Mouse (Mus musculus) liver, embryonic 14.5 days (tissue): ENCODE measurements around the gene Tigd2. TPM values are rescaled to one million over a fixed set of nuclear protein-coding genes. Genes with fewer than 3 reads are reported as not detected.

Experiments
- ATAC-seq: fragments of 200-750 bp; cut with Nextera tagmentation; 2 replicates; pipeline ENCODE4 v1.8.0; 2017; ENCODE audit warnings: moderate number of reproducible peaks, mild to moderate bottlenecking, moderate library complexity; ENCODE audit not compliant: insufficient read depth
- DNase-seq, 3 experiments: peaks; one replicate each; pipeline ENCODE4 v3.0.0-alpha.2; 2012 to 2013; ENCODE audit warnings: low read depth in 3 of 3, low spot score in 3 of 3
- H3K27ac ChIP-seq: fragments of 300-500 bp; sonication (generic); 2 replicates; pipeline ENCODE4 v1.5.1; 2014; ENCODE audit warnings: moderate library complexity, mild to moderate bottlenecking, control low read depth, inconsistent platforms
- H3K27me3 ChIP-seq: fragments of 300-500 bp; sonication (generic); 2 replicates; pipeline ENCODE4 v1.6.1; 2014; ENCODE audit warnings: mild to moderate bottlenecking, low read length, moderate library complexity; ENCODE audit not compliant: control insufficient read depth, insufficient read depth
- H3K36me3 ChIP-seq: fragments of 300-500 bp; sonication (generic); replicated peaks from 2 replicates; pipeline ENCODE4 v1.6.1; 2014; ENCODE audit warnings: low read depth; ENCODE audit not compliant: control insufficient read depth, insufficient read depth
- H3K4me1 ChIP-seq, 2 experiments: fragments of 200-500 bp in 1 of 2; fragments of 300-500 bp in 1 of 2; sonication (generic) in 1 of 2; replicated peaks; 2 replicates each; pipeline ENCODE4 v1.6.1; 2012 to 2014; ENCODE audit warnings: antibody characterized with exemption in 1 of 2, inconsistent platforms in 1 of 2, low read length in 1 of 2; ENCODE audit not compliant: control insufficient read depth in 2 of 2, insufficient read depth in 2 of 2
- H3K4me2 ChIP-seq: fragments of 300-500 bp; sonication (generic); 2 replicates; pipeline ENCODE4 v1.6.1; 2014; ENCODE audit warnings: low read depth, mild to moderate bottlenecking, control low read depth, moderate library complexity
- H3K4me3 ChIP-seq, 2 experiments: fragments of 200-500 bp in 1 of 2; fragments of 300-500 bp in 1 of 2; sonication (generic) in 1 of 2; 2 replicates each; pipeline ENCODE4 v1.5.1; 2012 to 2014; ENCODE audit warnings: low read depth in 2 of 2, low read length in 2 of 2, mild to moderate bottlenecking in 2 of 2, control low read depth in 1 of 2, inconsistent platforms in 1 of 2, moderate library complexity in 1 of 2; ENCODE audit not compliant: insufficient read depth in 1 of 2
- H3K9ac ChIP-seq: fragments of 300-500 bp; sonication (generic); replicated peaks from 2 replicates; pipeline ENCODE4 v1.6.1; 2014; ENCODE audit warnings: mild to moderate bottlenecking, control low read depth, moderate library complexity
- H3K9me3 ChIP-seq: fragments of 300-500 bp; sonication (generic); 2 replicates; pipeline ENCODE4 v1.6.1; 2016; ENCODE audit warnings: low read length, mixed read lengths; ENCODE audit not compliant: control insufficient read depth
- CTCF ChIP-seq: IDR thresholded peaks from 2 replicates; pipeline ENCODE4 v1.5.1; 2016; ENCODE audit warnings: antibody characterized with exemption, low read depth, control low read depth
- EP300 ChIP-seq: IDR thresholded peaks from 2 replicates; pipeline ENCODE4 v1.6.1; 2016; ENCODE audit warnings: antibody characterized with exemption, low read depth
- WGBS: fragments of 180-500 bp; shearing (Covaris S2); extraction: QIAGEN DNeasy Blood & Tissue Kit; methylation state at CpG from one replicate; pipeline ENCODE4 v1.1.7; 2014; ENCODE audit not compliant: insufficient replicate concordance; 5-methylcytosine and 5-hydroxymethylcytosine counted together
- polyA plus RNA-seq, 2 experiments: library from polyadenylated mRNA; depleted of rRNA in 1 of 2; stranded (reverse) in 1 of 2; unstranded in 1 of 2; fragments of >200 nt; fragmentation: Nextera tagmentation in 1 of 2; extraction: Ambion mirVana in 1 of 2; gene quantifications; 2 replicates each; pipeline versions ENCODE4 v1.2.1 to v1.2.3; 2012 to 2014

Tigd2 gene
- polyA plus RNA-seq, 2 experiments: 1.2 to 3.5 TPM

- no peak overlapping the region for H3K4me3 ChIP-seq
- no peak for ATAC-seq
- H3K36me3 ChIP-seq: no peaks in the 10 kb centered on the region
- H3K27ac ChIP-seq: no peak overlapping the region
- H3K9me3 ChIP-seq: no peaks in the 10 kb centered on the region
- no peak for TF ChIP-seq CTCF
- TF ChIP-seq EP300: no peak
- H3K9ac ChIP-seq: no peak overlapping the region
- DNase-seq: no peak
- H3K4me2 ChIP-seq: no peak overlapping the region
- no peaks in the 10 kb centered on the region for H3K4me1 ChIP-seq
- WGBS: 68% methylated on average over 2 of the region's 2 CpGs
- H3K27me3 ChIP-seq: no peaks in the 10 kb centered on the region
These were observed 9.6 kb upstream of the Tigd2 start for GRCm38 (mm10) chr6:59199021-59199420.

- H3K27me3 ChIP-seq: no peaks in the 10 kb centered on the region
- no peaks in the 10 kb centered on the region for H3K9me3 ChIP-seq
- H3K27ac ChIP-seq: no peak overlapping the region
- DNase-seq: no peak
- no peak overlapping the region for H3K9ac ChIP-seq
- ATAC-seq: no peak
- H3K4me1 ChIP-seq: peaks cover 0 to 4% of the 10 kb centered on the region in 2 experiments; a peak in 2 of 4 replicates
- WGBS: 80% methylated on average over 1 of the region's 1 CpGs
- no peak for TF ChIP-seq EP300
- TF ChIP-seq CTCF: no peak
- no peak overlapping the region for H3K4me3 ChIP-seq
- H3K36me3 ChIP-seq: no peaks in the 10 kb centered on the region
- no peak overlapping the region for H3K4me2 ChIP-seq
These were observed 1.1 kb upstream of the Tigd2 start for GRCm38 (mm10) chr6:59207561-59207960.

GRCm38 (mm10) chr6:59209299-59209707, 633 bp downstream of the Tigd2 start:
- no peak overlapping the region for H3K27ac ChIP-seq
- peaks cover 0 to 4% of the 10 kb centered on the region in 2 experiments; a peak in 2 of 4 replicates for H3K4me1 ChIP-seq
- H3K27me3 ChIP-seq: no peaks in the 10 kb centered on the region
- peak overlapping the region; percentile 68 to 88 for H3K4me3 ChIP-seq
- 34% methylated on average over 5 of the region's 5 CpGs for WGBS
- TF ChIP-seq EP300 (no peak), CTCF (no peak)
- ATAC-seq (peak; percentile 53), DNase-seq (no peak)
- H3K9ac ChIP-seq: peak overlapping the region; percentile 81
- H3K36me3 ChIP-seq: no peaks in the 10 kb centered on the region
- H3K9me3 ChIP-seq: no peaks in the 10 kb centered on the region
- peak overlapping the region; percentile 79 for H3K4me2 ChIP-seq

GRCm38 (mm10) chr6:59233191-59233590, 24.5 kb downstream of the Tigd2 start:
- Histone ChIP-seq H3K4me1 (no peaks in the 10 kb centered on the region), H3K27me3 (no peaks in the 10 kb centered on the region), H3K9me3 (no peaks in the 10 kb centered on the region), H3K4me3 (no peak overlapping the region), H3K9ac (no peak overlapping the region), H3K36me3 (no peaks in the 10 kb centered on the region), H3K27ac (no peak overlapping the region), H3K4me2 (no peak overlapping the region)
- DNase-seq: no peak
- TF ChIP-seq EP300 (no peak), CTCF (no peak)
- no peak for ATAC-seq

- H3K4me3 ChIP-seq: no peak overlapping the region
- H3K9me3 ChIP-seq: no peaks in the 10 kb centered on the region
- ATAC-seq: no peak
- no peak overlapping the region for H3K27ac ChIP-seq
- no peaks in the 10 kb centered on the region for H3K36me3 ChIP-seq
- no peak for TF ChIP-seq CTCF
- no peak for TF ChIP-seq EP300
- no peaks in the 10 kb centered on the region for H3K27me3 ChIP-seq
- DNase-seq: no peak
- H3K9ac ChIP-seq: no peak overlapping the region
- H3K4me2 ChIP-seq: no peak overlapping the region
- no peaks in the 10 kb centered on the region for H3K4me1 ChIP-seq
These were observed 25.0 kb downstream of the Tigd2 start for GRCm38 (mm10) chr6:59233651-59234050.
